Mouse (Mus musculus): ENCODE measurements around the gene Ngp. TPM values are rescaled to one million over a fixed set of nuclear protein-coding genes. Genes with fewer than 3 reads are reported as not detected.
"Not testable (repeated sequence)": the region's sequence is repeated elsewhere in the genome, so short reads cannot be mapped to it uniquely, and the experiment has no call there.

Ngp gene
- polyA plus RNA-seq, 1 experiment, result not detected

DNA sequence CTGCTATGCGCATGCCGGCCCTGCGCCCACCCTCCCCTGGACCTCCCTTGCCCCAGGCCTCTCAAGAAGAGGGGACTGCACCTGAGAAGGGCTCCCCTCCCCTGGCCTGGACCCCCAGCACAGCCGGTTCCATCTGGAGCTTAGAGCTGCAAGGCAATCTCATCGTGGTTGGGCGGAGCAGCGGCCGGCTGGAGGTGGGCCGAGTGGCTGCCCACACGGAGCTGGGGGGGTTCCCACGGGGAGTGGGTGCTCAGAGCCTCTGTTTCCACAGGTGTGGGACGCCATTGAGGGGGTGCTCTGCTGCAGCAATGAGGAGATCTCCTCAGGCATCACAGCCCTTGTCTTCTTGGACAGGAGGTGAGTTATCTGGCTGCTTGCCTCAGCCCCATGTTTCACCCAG lies 38.3 kb upstream of the Ngp start:
- WGBS, result 86% methylated on average over 12 of the region's 12 CpGs
- H3K36me3 ChIP-seq (ENCODE audit: control insufficient read depth, insufficient read depth, low read length), result peaks cover 79% of the 10 kb centered on the region
- no peak overlapping the region for H3K4me3 ChIP-seq (ENCODE audit: low read depth, low read length)
- no peaks in the 10 kb centered on the region for H3K4me1 ChIP-seq (ENCODE audit: control insufficient read depth, insufficient read depth, insufficient read length, low read length)
- no peaks in the 10 kb centered on the region for H3K27me3 ChIP-seq (ENCODE audit: control insufficient read depth, insufficient read depth, low read length)
- no peak overlapping the region for H3K27ac ChIP-seq (ENCODE audit: insufficient read depth, low read depth, low read length)
- TF ChIP-seq CTCF (IDR thresholded peaks at IDR 0.05; ENCODE audit: extremely low read depth, insufficient read length, insufficient replicate concordance, low read depth, low read length) (no peak), POLR2A (IDR thresholded peaks at IDR 0.05; ENCODE audit: low read depth, low read length) (no peak)

GRCm38 (mm10) chr9:110384369-110384929 lies 35.1 kb upstream of the Ngp start:
- H3K36me3 ChIP-seq (ENCODE audit: control insufficient read depth, insufficient read depth, low read length), result peaks cover 85% of the 10 kb centered on the region
- H3K27me3 ChIP-seq (ENCODE audit: control insufficient read depth, insufficient read depth, low read length), result no peaks in the 10 kb centered on the region
- TF ChIP-seq POLR2A (IDR thresholded peaks at IDR 0.05; ENCODE audit: low read depth, low read length) (no peak), CTCF (IDR thresholded peaks at IDR 0.05; ENCODE audit: extremely low read depth, insufficient read length, insufficient replicate concordance, low read depth, low read length) (no peak)
- WGBS, result 83% methylated on average over 7 of the region's 7 CpGs
- no peak overlapping the region for H3K27ac ChIP-seq (ENCODE audit: insufficient read depth, low read depth, low read length)
- no peak overlapping the region for H3K4me3 ChIP-seq (ENCODE audit: low read depth, low read length)
- no peaks in the 10 kb centered on the region for H3K4me1 ChIP-seq (ENCODE audit: control insufficient read depth, insufficient read depth, insufficient read length, low read length)

DNA sequence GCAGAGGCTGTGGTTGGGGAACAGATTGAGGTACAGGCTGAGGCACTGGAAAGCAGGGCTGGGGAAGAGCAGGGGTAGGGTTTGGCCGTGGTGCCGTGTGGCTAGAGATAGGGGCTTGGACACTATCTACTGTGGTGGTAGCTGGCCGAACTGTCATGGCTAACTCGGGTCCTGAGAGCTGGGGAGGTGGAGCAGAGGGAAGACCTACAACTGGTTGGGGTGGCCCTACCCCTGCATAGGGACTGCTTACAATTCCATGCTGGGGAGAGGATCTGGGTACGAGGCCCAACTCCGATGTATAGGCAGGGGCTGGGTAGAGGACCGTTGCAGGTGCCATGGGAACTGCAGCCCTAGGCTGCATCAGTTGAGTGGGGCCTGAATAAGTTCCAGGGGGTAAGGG lies 31.5 kb upstream of the Ngp start:
- WGBS, result 94% methylated on average over 7 of the region's 7 CpGs
- TF ChIP-seq POLR2A (IDR thresholded peaks at IDR 0.05; ENCODE audit: low read depth, low read length) (no peak), CTCF (IDR thresholded peaks at IDR 0.05; ENCODE audit: extremely low read depth, insufficient read length, insufficient replicate concordance, low read depth, low read length) (no peak)

DNA sequence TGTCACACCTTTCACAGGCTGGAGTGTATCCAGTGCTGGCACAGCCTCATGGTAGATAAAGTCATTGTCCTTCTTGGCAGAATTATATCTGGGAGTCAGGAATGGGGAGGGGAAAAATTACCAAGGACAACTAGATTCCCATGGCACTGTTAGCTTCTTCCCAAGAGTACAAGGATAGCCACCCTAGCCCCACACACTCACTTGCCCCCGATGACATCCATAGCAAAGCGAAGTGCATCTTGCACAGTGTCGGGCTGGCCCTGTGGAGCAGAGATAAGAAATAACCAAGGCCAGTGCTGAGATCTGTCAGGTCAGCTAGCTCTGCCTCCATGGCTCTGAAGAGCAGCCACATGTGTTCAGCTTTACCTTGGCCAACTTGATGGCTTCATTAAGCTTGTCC lies 28.7 kb upstream of the Ngp start:
- Histone ChIP-seq H3K27ac (ENCODE audit: insufficient read depth, low read depth, low read length) (no peak overlapping the region), H3K27me3 (ENCODE audit: control insufficient read depth, insufficient read depth, low read length) (no peaks in the 10 kb centered on the region), H3K4me3 (ENCODE audit: low read depth, low read length) (no peak overlapping the region), H3K4me1 (ENCODE audit: control insufficient read depth, insufficient read depth, insufficient read length, low read length) (no peaks in the 10 kb centered on the region), H3K36me3 (ENCODE audit: control insufficient read depth, insufficient read depth, low read length) (peaks cover 59% of the 10 kb centered on the region)
- 92% methylated on average over 3 of the region's 3 CpGs for WGBS
- TF ChIP-seq POLR2A (IDR thresholded peaks at IDR 0.05; ENCODE audit: low read depth, low read length), result no peak
- TF ChIP-seq CTCF (IDR thresholded peaks at IDR 0.05; ENCODE audit: extremely low read depth, insufficient read length, insufficient replicate concordance, low read depth, low read length), result no peak

More for the DNA sequence above, 31.5 kb upstream of the Ngp start:
- no peaks in the 10 kb centered on the region for H3K4me1 ChIP-seq (ENCODE audit: control insufficient read depth, insufficient read depth, insufficient read length, low read length)
- H3K4me3 ChIP-seq (ENCODE audit: low read depth, low read length), result no peak overlapping the region
- H3K27me3 ChIP-seq (ENCODE audit: control insufficient read depth, insufficient read depth, low read length), result no peaks in the 10 kb centered on the region
- no peak overlapping the region for H3K27ac ChIP-seq (ENCODE audit: insufficient read depth, low read depth, low read length)
- H3K36me3 ChIP-seq (ENCODE audit: control insufficient read depth, insufficient read depth, low read length), result peaks cover 82% of the 10 kb centered on the region

GRCm38 (mm10) chr9:110393295-110393694 lies 26.3 kb upstream of the Ngp start:
- no peak overlapping the region for H3K27ac ChIP-seq (ENCODE audit: insufficient read depth, low read depth, low read length)
- no peak for TF ChIP-seq CTCF (IDR thresholded peaks at IDR 0.05; ENCODE audit: extremely low read depth, insufficient read length, insufficient replicate concordance, low read depth, low read length)
- TF ChIP-seq POLR2A (IDR thresholded peaks at IDR 0.05; ENCODE audit: low read depth, low read length), result no peak
- H3K4me1 ChIP-seq (ENCODE audit: control insufficient read depth, insufficient read depth, insufficient read length, low read length), result no peaks in the 10 kb centered on the region
- H3K36me3 ChIP-seq (ENCODE audit: control insufficient read depth, insufficient read depth, low read length), result peaks cover 44% of the 10 kb centered on the region
- 85% methylated on average over 4 of the region's 4 CpGs for WGBS
- H3K27me3 ChIP-seq (ENCODE audit: control insufficient read depth, insufficient read depth, low read length), result no peaks in the 10 kb centered on the region
- H3K4me3 ChIP-seq (ENCODE audit: low read depth, low read length), result no peak overlapping the region

DNA sequence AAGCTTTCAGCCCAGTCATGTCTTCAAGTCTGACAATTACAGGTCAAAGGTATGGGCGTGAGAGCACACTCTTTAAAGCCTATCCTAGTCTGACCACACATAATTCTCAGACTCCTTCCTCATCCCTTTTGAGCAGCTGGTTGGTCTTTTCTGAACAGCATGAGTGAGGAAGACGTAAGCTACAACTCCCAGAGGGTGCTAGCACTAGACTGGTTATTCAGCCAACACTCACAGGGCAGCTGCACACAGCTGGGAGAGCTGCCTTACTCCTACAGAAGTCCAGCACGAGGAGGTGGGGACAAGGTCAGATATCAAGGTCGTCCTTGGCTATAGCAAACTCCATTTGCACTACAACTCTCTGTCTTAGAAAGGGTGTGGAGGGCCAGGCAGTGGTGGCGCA lies 18.9 kb upstream of the Ngp start:
- 60% methylated on average over 5 of the region's 5 CpGs for WGBS
- Histone ChIP-seq H3K36me3 (ENCODE audit: control insufficient read depth, insufficient read depth, low read length) (peaks cover 8% of the 10 kb centered on the region), H3K4me1 (ENCODE audit: control insufficient read depth, insufficient read depth, insufficient read length, low read length) (peaks cover 7% of the 10 kb centered on the region; the same call in 1 of the 2 replicates), H3K4me3 (ENCODE audit: low read depth, low read length) (no peak overlapping the region), H3K27ac (ENCODE audit: insufficient read depth, low read depth, low read length) (no peak overlapping the region), H3K27me3 (ENCODE audit: control insufficient read depth, insufficient read depth, low read length) (no peaks in the 10 kb centered on the region)
- TF ChIP-seq CTCF (IDR thresholded peaks at IDR 0.05; ENCODE audit: extremely low read depth, insufficient read length, insufficient replicate concordance, low read depth, low read length) (no peak), POLR2A (IDR thresholded peaks at IDR 0.05; ENCODE audit: low read depth, low read length) (no peak)

GRCm38 (mm10) chr9:110402731-110403130 lies 16.8 kb upstream of the Ngp start:
- TF ChIP-seq CTCF (IDR thresholded peaks at IDR 0.05; ENCODE audit: extremely low read depth, insufficient read length, insufficient replicate concordance, low read depth, low read length), result no peak
- no peak for TF ChIP-seq POLR2A (IDR thresholded peaks at IDR 0.05; ENCODE audit: low read depth, low read length)
- peaks cover 11% of the 10 kb centered on the region for H3K4me1 ChIP-seq (ENCODE audit: control insufficient read depth, insufficient read depth, insufficient read length, low read length)
- 86% methylated on average over 2 of the region's 2 CpGs for WGBS
- no peak overlapping the region for H3K4me3 ChIP-seq (ENCODE audit: low read depth, low read length)
- no peaks in the 10 kb centered on the region for H3K27me3 ChIP-seq (ENCODE audit: control insufficient read depth, insufficient read depth, low read length)
- H3K36me3 ChIP-seq (ENCODE audit: control insufficient read depth, insufficient read depth, low read length), result peaks cover 4% of the 10 kb centered on the region; the same call in 1 of the 2 replicates
- H3K27ac ChIP-seq (ENCODE audit: insufficient read depth, low read depth, low read length), result no peak overlapping the region

- WGBS, result 87% methylated on average over 4 of the region's 4 CpGs
- peaks cover 11% of the 10 kb centered on the region for H3K4me1 ChIP-seq (ENCODE audit: control insufficient read depth, insufficient read depth, insufficient read length, low read length)
- not testable (repeated sequence) for H3K4me3 ChIP-seq (ENCODE audit: low read depth, low read length); H3K27ac ChIP-seq (ENCODE audit: insufficient read depth, low read depth, low read length); H3K27me3 ChIP-seq (ENCODE audit: control insufficient read depth, insufficient read depth, low read length); H3K36me3 ChIP-seq (ENCODE audit: control insufficient read depth, insufficient read depth, low read length)
Observed at GRCm38 (mm10) chr9:110403240-110403639, 16.3 kb upstream of the Ngp start.
